Mouse (Mus musculus): ENCODE measurements at regions not wholly inside any gene's neighbourhood (a gene's known extent, or its start where the extent isn't known, plus 50 kb on each side); places are given as distances from the start of the nearest gene placed in this dataset.

DNA sequence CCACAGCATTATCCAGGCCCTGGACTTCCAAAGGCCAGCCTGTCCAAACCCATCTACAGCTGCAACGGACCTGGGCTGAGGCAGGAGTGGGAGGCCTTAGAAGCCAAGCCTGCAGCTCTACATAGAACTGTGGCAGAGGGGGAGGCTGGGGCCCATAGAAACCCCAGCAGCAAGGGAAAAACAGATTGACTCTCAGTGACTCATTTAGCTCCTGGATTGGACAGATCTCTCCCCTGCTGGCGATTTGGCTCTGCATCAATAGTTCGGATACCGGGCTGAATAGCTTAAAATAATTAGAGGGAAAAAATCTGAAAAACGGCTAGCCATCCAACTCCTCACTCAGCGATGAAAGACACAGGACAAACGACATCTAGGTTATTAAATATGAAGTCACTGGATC lies 97.4 kb downstream of the Lmo4 start:
- TF ChIP-seq CTCF (IDR thresholded peaks at IDR 0.05; ENCODE audit: borderline replicate concordance, insufficient read depth, low read length) (no peak), POLR2A (IDR thresholded peaks at IDR 0.05; ENCODE audit: low read depth, low read length) (no peak)
